Mouse (Mus musculus) neural tube, embryonic 13.5 days (tissue): Measurements from ENCODE around the gene Trpm6. TPM values are rescaled to one million over a fixed set of nuclear protein-coding genes. Genes with fewer than 3 reads are reported as not detected.
A peak's percentile ranks its signal among the peaks of the same experiment; 100 is the strongest.
"Not testable (repeated sequence)": the region's sequence is repeated elsewhere in the genome, so short reads cannot be mapped to it uniquely, and the experiment has no call there.

Experiments
- ATAC-seq: fragments of 200-750 bp; cut with Nextera tagmentation; 2 replicates; pipeline ENCODE4 v1.8.0; 2017; ENCODE audit warnings: low read depth, mild to moderate bottlenecking, moderate TSS enrichment, moderate library complexity
- H3K27ac ChIP-seq: fragments of 300-500 bp; sonication (generic); replicated peaks from 2 replicates; pipeline ENCODE4 v1.5.1; 2015; ENCODE audit warnings: moderate library complexity, mild to moderate bottlenecking, inconsistent platforms
- H3K27me3 ChIP-seq: fragments of 300-500 bp; sonication (generic); 2 replicates; pipeline ENCODE4 v1.6.1; 2015; ENCODE audit warnings: mild to moderate bottlenecking, inconsistent platforms
- H3K36me3 ChIP-seq: fragments of 300-500 bp; sonication (generic); 2 replicates; pipeline ENCODE4 v1.6.1; 2015; ENCODE audit warnings: mild to moderate bottlenecking, inconsistent platforms
- H3K4me1 ChIP-seq: fragments of 300-500 bp; sonication (generic); replicated peaks from 2 replicates; pipeline ENCODE4 v1.6.1; 2015; ENCODE audit warnings: inconsistent platforms
- H3K4me2 ChIP-seq: fragments of 300-500 bp; sonication (generic); 2 replicates; pipeline ENCODE4 v1.6.1; 2015; ENCODE audit warnings: inconsistent platforms, mild to moderate bottlenecking, moderate library complexity
- H3K4me3 ChIP-seq: fragments of 300-500 bp; sonication (generic); 2 replicates; pipeline ENCODE4 v1.5.1; 2015; ENCODE audit warnings: mild to moderate bottlenecking, inconsistent platforms
- H3K9ac ChIP-seq: fragments of 300-500 bp; sonication (generic); 2 replicates; pipeline ENCODE4 v1.6.1; 2015; ENCODE audit warnings: moderate library complexity, mild to moderate bottlenecking, inconsistent platforms
- H3K9me3 ChIP-seq: fragments of 300-500 bp; sonication (generic); 2 replicates; pipeline ENCODE4 v1.6.1; 2016; ENCODE audit warnings: inconsistent platforms
- whole genome bisulfite sequencing: fragments of 180-500 bp; shearing (Covaris S2); methylation state at CpG from one replicate; pipeline ENCODE4 v1.1.7; 2015; 5-methylcytosine and 5-hydroxymethylcytosine counted together
- polyA plus RNA-seq: library from polyadenylated mRNA; unstranded; fragments of >200 nt; fragmentation: Nextera tagmentation; extraction: Ambion mirVana; gene quantifications from 2 replicates; pipeline ENCODE4 v1.2.1, GENCODE M21; 2015

Trpm6 gene
- 0.25 and 0.35 TPM in 2 replicates for polyA plus RNA-seq

GRCm38 (mm10) chr19:18749598-18750339, at the start of gene Trpm6:
TSS of gene Trpm6 (plus strand) at chr19:18749983.
- no peak for ATAC-seq
- Histone ChIP-seq H3K4me1 (peaks cover 9% of the 10 kb centered on the region; the same call in 1 of the 2 replicates), H3K4me3 (peak within 1 kb of the TSS; percentile 33), H3K4me2 (peak within 1 kb of the TSS; percentile 59), H3K9ac (peak within 1 kb of the TSS; percentile 52), H3K9me3 (no peaks in the 10 kb centered on the region), H3K27me3 (peaks cover 19% of the 10 kb centered on the region), H3K27ac (no peak within 1 kb of the TSS), H3K36me3 (no peaks in the 10 kb centered on the region)
- 5% methylated on average over 41 of the region's 41 CpGs for WGBS

GRCm38 (mm10) chr19:18708101-18708500, 41.7 kb upstream of the Trpm6 start:
- Histone ChIP-seq H3K4me2 (no peak overlapping the region), H3K27ac (no peak overlapping the region), H3K36me3 (no peaks in the 10 kb centered on the region), H3K27me3 (no peaks in the 10 kb centered on the region), H3K9me3 (no peaks in the 10 kb centered on the region), H3K4me3 (no peak overlapping the region), H3K9ac (no peak overlapping the region), H3K4me1 (peaks cover 4% of the 10 kb centered on the region; the same call in 1 of the 2 replicates)
- ATAC-seq: no peak

- Histone ChIP-seq H3K9me3 (no peaks in the 10 kb centered on the region), H3K4me2 (no peak overlapping the region), H3K27me3 (no peaks in the 10 kb centered on the region), H3K9ac (no peak overlapping the region), H3K36me3 (no peaks in the 10 kb centered on the region), H3K4me1 (peaks cover 28% of the 10 kb centered on the region), H3K4me3 (no peak overlapping the region), H3K27ac (no peak overlapping the region)
- WGBS: 56% methylated on average over 6 of the region's 6 CpGs
- ATAC-seq: no peak
These were observed 38.9 kb upstream of the Trpm6 start for GRCm38 (mm10) chr19:18710903-18711302.

- Histone ChIP-seq H3K4me1 (peaks cover 31% of the 10 kb centered on the region), H3K4me2 (no peak overlapping the region), H3K9me3 (no peaks in the 10 kb centered on the region), H3K9ac (no peak overlapping the region), H3K27ac (no peak overlapping the region), H3K27me3 (no peaks in the 10 kb centered on the region), H3K4me3 (no peak overlapping the region), H3K36me3 (no peaks in the 10 kb centered on the region)
- ATAC-seq: no peak
- WGBS: 93% methylated on average over 9 of the region's 9 CpGs
These were observed 38.2 kb upstream of the Trpm6 start for GRCm38 (mm10) chr19:18711589-18711988.

- 58% methylated on average over 16 of the region's 16 CpGs for WGBS
- H3K4me2 ChIP-seq: peak overlapping the region; percentile 76
- no peak for ATAC-seq
These were observed 37.5 kb upstream of the Trpm6 start for GRCm38 (mm10) chr19:18712153-18712865.

GRCm38 (mm10) chr19:18712866-18713300, 36.9 kb upstream of the Trpm6 start, which contains the start of gene D030056L22Rik:
TSS of gene D030056L22Rik (plus strand) at chr19:18713193.
- Histone ChIP-seq H3K4me2 (peak within 1 kb of the TSS; percentile 76), H3K36me3 (peaks cover 3% of the 10 kb centered on the region; the same call in 1 of the 2 replicates), H3K4me3 (peak within 1 kb of the TSS; percentile 89), H3K9ac (peak within 1 kb of the TSS; percentile 87), H3K9me3 (no peaks in the 10 kb centered on the region), H3K27me3 (no peaks in the 10 kb centered on the region), H3K27ac (peak within 1 kb of the TSS; percentile 95), H3K4me1 (peaks cover 31% of the 10 kb centered on the region)
- WGBS: under 1% methylated on average over 48 of the region's 49 CpGs
- peak; percentile 99 for ATAC-seq

More at GRCm38 (mm10) chr19:18712153-18712865, 37.5 kb upstream of the Trpm6 start:
- H3K27ac ChIP-seq: peak overlapping the region; percentile 95
- no peaks in the 10 kb centered on the region for H3K9me3 ChIP-seq
- H3K4me1 ChIP-seq: peaks cover 31% of the 10 kb centered on the region
- H3K27me3 ChIP-seq: no peaks in the 10 kb centered on the region
- H3K9ac ChIP-seq: peak overlapping the region; percentile 87
- no peaks in the 10 kb centered on the region for H3K36me3 ChIP-seq
- H3K4me3 ChIP-seq: peak overlapping the region; percentile 89

GRCm38 (mm10) chr19:18713357-18713756, 36.4 kb upstream of the Trpm6 start:
- peak; percentile 83 for ATAC-seq
- peak overlapping the region; percentile 76 for H3K4me2 ChIP-seq
- H3K36me3 ChIP-seq, H3K27me3 ChIP-seq, H3K9me3 ChIP-seq: not testable (repeated sequence)
- peaks cover 31% of the 10 kb centered on the region for H3K4me1 ChIP-seq
- peak overlapping the region; percentile 87 for H3K9ac ChIP-seq
- peak overlapping the region; percentile 62; the same call in 1 of the 2 replicates for H3K27ac ChIP-seq
- under 1% methylated on average over 39 of the region's 46 CpGs for WGBS
- H3K4me3 ChIP-seq: peak overlapping the region; percentile 89

GRCm38 (mm10) chr19:18716374-18716773, 33.4 kb upstream of the Trpm6 start:
- Histone ChIP-seq H3K27ac (no peak overlapping the region), H3K4me3 (no peak overlapping the region), H3K4me1 (peaks cover 31% of the 10 kb centered on the region), H3K36me3 (peaks cover 15% of the 10 kb centered on the region; the same call in 1 of the 2 replicates), H3K27me3 (no peaks in the 10 kb centered on the region), H3K9ac (no peak overlapping the region), H3K9me3 (no peaks in the 10 kb centered on the region), H3K4me2 (no peak overlapping the region)
- no peak for ATAC-seq
- WGBS: 52% methylated on average over 1 of the region's 1 CpGs

- 94% methylated on average over 3 of the region's 3 CpGs for WGBS
- ATAC-seq: no peak
- Histone ChIP-seq H3K4me3 (no peak overlapping the region), H3K4me1 (peaks cover 8% of the 10 kb centered on the region; the same call in 1 of the 2 replicates), H3K27ac (no peak overlapping the region), H3K9me3 (no peaks in the 10 kb centered on the region), H3K27me3 (no peaks in the 10 kb centered on the region), H3K4me2 (no peak overlapping the region), H3K36me3 (peaks cover 15% of the 10 kb centered on the region; the same call in 1 of the 2 replicates), H3K9ac (no peak overlapping the region)
These were observed 29.4 kb upstream of the Trpm6 start for GRCm38 (mm10) chr19:18720337-18720736.

GRCm38 (mm10) chr19:18725186-18725585, 24.6 kb upstream of the Trpm6 start:
- Histone ChIP-seq H3K4me2 (no peak overlapping the region), H3K27ac (no peak overlapping the region), H3K9ac (no peak overlapping the region), H3K4me3 (no peak overlapping the region), H3K27me3 (no peaks in the 10 kb centered on the region), H3K36me3 (no peaks in the 10 kb centered on the region), H3K9me3 (no peaks in the 10 kb centered on the region), H3K4me1 (no peaks in the 10 kb centered on the region)
- no peak for ATAC-seq
- 93% methylated on average over 2 of the region's 2 CpGs for WGBS

GRCm38 (mm10) chr19:18730255-18730654, 19.5 kb upstream of the Trpm6 start:
- Histone ChIP-seq H3K9me3 (no peaks in the 10 kb centered on the region), H3K4me2 (no peak overlapping the region), H3K36me3 (no peaks in the 10 kb centered on the region), H3K9ac (no peak overlapping the region), H3K27me3 (no peaks in the 10 kb centered on the region), H3K4me3 (no peak overlapping the region), H3K4me1 (no peaks in the 10 kb centered on the region), H3K27ac (no peak overlapping the region)
- WGBS: 73% methylated on average over 7 of the region's 7 CpGs
- ATAC-seq: no peak

GRCm38 (mm10) chr19:18731077-18731476, 18.7 kb upstream of the Trpm6 start:
- Histone ChIP-seq H3K4me3 (no peak overlapping the region), H3K36me3 (no peaks in the 10 kb centered on the region), H3K9ac (no peak overlapping the region), H3K4me1 (no peaks in the 10 kb centered on the region), H3K27me3 (no peaks in the 10 kb centered on the region), H3K4me2 (no peak overlapping the region), H3K9me3 (no peaks in the 10 kb centered on the region), H3K27ac (no peak overlapping the region)
- ATAC-seq: no peak
- 58% methylated on average over 7 of the region's 7 CpGs for WGBS
